Mouse (Mus musculus) bone marrow macrophage, adult 2 months (primary cell): ENCODE data around the gene Hcfc1r1. TPM values are rescaled to one million over a fixed set of nuclear protein-coding genes. Genes with fewer than 3 reads are reported as not detected.

Source experiments
- H3K27ac ChIP-seq: 2 replicates; pipeline ENCODE4 v1.5.1; 2012; ENCODE audit warnings: low read depth, low read length; ENCODE audit not compliant: insufficient read depth
- H3K4me1 ChIP-seq: 2 replicates; pipeline ENCODE4 v1.6.1; 2012; ENCODE audit warnings: low read length; ENCODE audit not compliant: control insufficient read depth, insufficient read depth
- H3K4me3 ChIP-seq: 2 replicates; pipeline ENCODE4 v1.5.1; 2012; ENCODE audit warnings: mild to moderate bottlenecking, low read length, moderate library complexity; ENCODE audit not compliant: insufficient read depth
- CTCF ChIP-seq: IDR thresholded peaks from 2 replicates; pipeline ENCODE4 v1.5.1; 2012; ENCODE audit warnings: low read depth, mild to moderate bottlenecking, low read length, moderate library complexity
- POLR2A ChIP-seq: IDR thresholded peaks from 2 replicates; pipeline ENCODE4 v1.6.1; 2012; ENCODE audit warnings: mild to moderate bottlenecking, low read depth, low read length, borderline replicate concordance
- polyA plus RNA-seq: library from polyadenylated mRNA; stranded (reverse); fragments of >200 nt; gene quantifications from 2 replicates; pipeline ENCODE4 v1.2.4, GENCODE M21; 2012; ENCODE audit not compliant: missing spikeins, insufficient read depth, insufficient read length

The Hcfc1r1 gene
- polyA plus RNA-seq, 1 experiment = 118 TPM

GRCm38 (mm10) chr17:23719455-23719854 lies 46.1 kb downstream of the Hcfc1r1 start:
- TF ChIP-seq CTCF = no peak
- Histone ChIP-seq H3K4me3 (no peak overlapping the region), H3K27ac (no peak overlapping the region), H3K4me1 (peaks cover 7% of the 10 kb centered on the region)

DNA sequence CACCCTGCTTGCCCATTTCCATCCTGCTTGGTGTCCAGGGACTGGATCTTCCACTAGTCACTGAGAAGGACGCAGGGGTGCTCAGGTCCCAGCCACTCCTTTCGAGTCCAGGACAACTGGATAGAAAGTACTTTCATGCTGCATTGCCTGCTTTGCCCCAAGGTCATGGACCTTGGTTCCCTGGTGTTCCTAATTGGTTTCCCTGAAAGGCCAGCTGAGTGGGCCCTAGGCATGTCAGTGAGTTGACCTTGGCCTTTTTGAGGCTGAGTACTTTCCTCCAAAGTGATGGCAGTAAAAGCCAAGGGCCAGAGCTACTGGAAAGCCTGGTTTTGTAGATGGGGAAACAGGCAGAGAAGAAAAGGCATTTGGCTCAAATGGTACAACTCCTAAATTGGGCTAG lies 48.5 kb downstream of the Hcfc1r1 start:
- no peak for TF ChIP-seq CTCF
- no peak for TF ChIP-seq POLR2A
- no peak overlapping the region for H3K4me3 ChIP-seq
- H3K27ac ChIP-seq = no peak overlapping the region
- peaks cover 14% of the 10 kb centered on the region for H3K4me1 ChIP-seq

DNA sequence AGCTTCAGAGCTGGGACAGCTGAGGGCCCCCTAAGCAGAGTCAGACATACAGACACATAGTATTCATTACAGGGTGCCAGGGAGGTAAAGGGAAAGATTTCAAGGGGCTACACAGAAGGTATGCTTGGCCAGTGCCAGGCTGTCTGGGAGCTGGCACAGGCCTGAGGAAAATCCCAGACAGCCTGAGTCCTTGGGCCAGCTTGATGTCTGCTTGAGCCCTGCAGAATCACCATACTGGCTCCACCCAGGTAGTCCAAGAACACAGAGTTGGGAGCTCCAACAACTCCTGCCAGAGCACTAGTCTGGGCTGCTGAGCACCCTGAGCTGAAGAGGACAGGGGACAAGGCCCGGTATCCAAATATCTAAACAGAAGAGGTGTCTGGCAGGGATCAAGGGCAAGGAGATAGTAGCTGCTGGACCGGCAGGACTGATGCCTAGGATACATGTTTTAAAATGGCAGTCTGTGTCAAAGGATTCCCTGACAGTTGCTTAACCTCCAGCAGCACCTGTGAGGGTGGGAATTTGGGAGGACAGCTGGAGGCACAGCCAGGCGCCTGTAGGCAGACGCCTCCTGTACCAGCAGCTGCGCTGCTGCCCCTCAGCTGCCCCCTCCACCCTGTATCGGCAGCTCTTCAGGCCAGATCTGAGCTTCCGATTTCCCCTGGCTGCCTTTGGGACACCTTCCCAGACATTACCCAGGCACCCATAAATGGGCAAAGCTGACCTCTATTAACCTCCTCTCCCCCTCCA lies 49.2 kb downstream of the Hcfc1r1 start, which contains the start of gene 1520401A03Rik:
Gene 1520401A03Rik (minus strand): TSS at position 408 of the 750 bp plus-strand sequence.
- Histone ChIP-seq H3K4me3 (no peak within 1 kb of the TSS), H3K27ac (no peak within 1 kb of the TSS), H3K4me1 (peaks cover 18% of the 10 kb centered on the region)
- TF ChIP-seq POLR2A = no peak
- no peak for TF ChIP-seq CTCF

Other genes with a start within 250 kb of the Hcfc1r1 start
- not detected in 2 replicates for gene Vmn2r117, start 193.9 kb upstream of the Hcfc1r1 start, polyA plus RNA-seq
- gene Zfp213, start 109.4 kb upstream of the Hcfc1r1 start, polyA plus RNA-seq = 2.6 and 4.1 TPM in 2 replicates
- gene Zfp13, start 74.1 kb upstream of the Hcfc1r1 start, polyA plus RNA-seq = 1.2 and 1.3 TPM in 2 replicates
- gene Zscan10, start 72.7 kb upstream of the Hcfc1r1 start, polyA plus RNA-seq = not detected in 2 replicates
- gene Mmp25, start 28.3 kb upstream of the Hcfc1r1 start, polyA plus RNA-seq = 0.38 and 0.41 TPM in 2 replicates
- gene Bicdl2, start 13.1 kb upstream of the Hcfc1r1 start, polyA plus RNA-seq = not detected in 2 replicates
- 20.9 and 23.4 TPM in 2 replicates for gene Thoc6, start 286 bp downstream of the Hcfc1r1 start, polyA plus RNA-seq
- 4.9 and 5.6 TPM in 2 replicates for gene Tnfrsf12a, start 3.9 kb downstream of the Hcfc1r1 start, polyA plus RNA-seq
- gene Cldn6, start 5.7 kb downstream of the Hcfc1r1 start, polyA plus RNA-seq = not detected in 2 replicates
- gene Cldn9, start 10.4 kb downstream of the Hcfc1r1 start, polyA plus RNA-seq = not detected in 2 replicates
- not detected in 2 replicates for gene 1520401A03Rik, start 49.2 kb downstream of the Hcfc1r1 start, polyA plus RNA-seq
- gene Pkmyt1, start 52.7 kb downstream of the Hcfc1r1 start, polyA plus RNA-seq = 17.3 and 20.1 TPM in 2 replicates
- 13.9 TPM in 2 replicates for gene Paqr4, start 67.3 kb downstream of the Hcfc1r1 start, polyA plus RNA-seq
- gene Kremen2, start 72.2 kb downstream of the Hcfc1r1 start, polyA plus RNA-seq = not detected in 2 replicates
- 20.4 and 21.3 TPM in 2 replicates for gene Flywch1, start 98.0 kb downstream of the Hcfc1r1 start, polyA plus RNA-seq
- gene Flywch2, start 112.5 kb downstream of the Hcfc1r1 start, polyA plus RNA-seq = 1.6 and 1.8 TPM in 2 replicates
- 502 and 543 TPM in 2 replicates for gene Srrm2, start 116.9 kb downstream of the Hcfc1r1 start, polyA plus RNA-seq
- gene Elob, start 155.5 kb downstream of the Hcfc1r1 start, polyA plus RNA-seq = 240 and 243 TPM in 2 replicates
- gene Prss33, start 162.5 kb downstream of the Hcfc1r1 start, polyA plus RNA-seq = not detected in 2 replicates
- not detected in 2 replicates for gene Prss32, start 170.3 kb downstream of the Hcfc1r1 start, polyA plus RNA-seq
- not detected in 2 replicates for gene Prss41, start 170.6 kb downstream of the Hcfc1r1 start, polyA plus RNA-seq
- gene Prss21, start 194.5 kb downstream of the Hcfc1r1 start, polyA plus RNA-seq = not detected in 2 replicates
- gene Dcpp1, start 207.3 kb downstream of the Hcfc1r1 start, polyA plus RNA-seq = not detected in 2 replicates
- gene Dcpp2, start 207.3 kb downstream of the Hcfc1r1 start, polyA plus RNA-seq = not detected in 2 replicates
- gene Dcpp3, start 243.9 kb downstream of the Hcfc1r1 start, polyA plus RNA-seq = not detected in 2 replicates